Mouse (Mus musculus): Measurements from ENCODE around the gene Aldh6a1. TPM values are rescaled to one million over a fixed set of nuclear protein-coding genes. Genes with fewer than 3 reads are reported as not detected.

Gene Aldh6a1
- total RNA-seq, 2 experiments from 2014 or later = 230 to 234 TPM

Other genes with a start within 250 kb of the Aldh6a1 start
- gene Elmsan1, start 232.1 kb downstream of the Aldh6a1 start, total RNA-seq (2021) = 10 to 100 TPM; 19.2 to 24.9 TPM
- gene Ptgr2, start 165.8 kb downstream of the Aldh6a1 start, total RNA-seq (2021) = 100 to 1,000 TPM; 141 to 155 TPM
- 10 to 100 TPM; 38.2 to 48.8 TPM for gene Zfp410, start 134.2 kb downstream of the Aldh6a1 start, total RNA-seq (2021)
- gene Coq6, start 89.3 kb downstream of the Aldh6a1 start, total RNA-seq (2021) = 100 to 1,000 TPM; 100 to 114 TPM
- gene Fam161b, start 89.2 kb downstream of the Aldh6a1 start, total RNA-seq (2021) = 1 to 10 TPM; 1.7 to 4.3 TPM
- gene Entpd5, start 42.0 kb downstream of the Aldh6a1 start, total RNA-seq (2021) = 10 to 100 TPM; 66.3 to 74.5 TPM
- 1 to 10 TPM; 5.7 to 8.4 TPM for gene Bbof1, start 41.9 kb downstream of the Aldh6a1 start, total RNA-seq (2021)
- gene Rnf113a2, start 33.8 kb downstream of the Aldh6a1 start, total RNA-seq (2021) = 10 to 100 TPM; 13.9 to 14.7 TPM
- gene Lin52, start 418 bp upstream of the Aldh6a1 start, total RNA-seq (2021) = 10 to 100 TPM; 10.9 to 11.2 TPM
- not detected for gene Vsx2, start 118.8 kb upstream of the Aldh6a1 start, total RNA-seq (2021)
- gene Abcd4, start 166.4 kb upstream of the Aldh6a1 start, total RNA-seq (2021) = 10 to 100 TPM in 1 of 2 experiments, 1 to 10 TPM in 1; 10.0 to 14.6 TPM
- not detected for gene Vrtn, start 190.0 kb upstream of the Aldh6a1 start, total RNA-seq (2021)
- under 1 TPM in 1 of 2 experiments, not detected in 1; 0.27 TPM for gene Syndig1l, start 247.8 kb upstream of the Aldh6a1 start, total RNA-seq (2021)